In genomic region chr9:73090121-73090520, GRCm38 (mm10) we compare ENCODE assay signal across 31 mouse cellular contexts. TPM values are rescaled to one million over a fixed set of nuclear protein-coding genes. Genes with fewer than 3 reads are reported as not detected.
DNase-seq lines count a peak whose midpoint lies in the region; ATAC-seq and TF ChIP-seq lines count a peak whose summit lies in the region.
"Had no signal": no experiment of that assay in that cellular context is flagged by ENCODE, and none has a peak within 500 bp of the region (broad histone marks: within the 10 kb centered on the region; RNA-seq: fewer than 3 reads in every experiment).

No protein-coding gene starts in this region.

- TF ChIP-seq CTCF in lung, embryonic 14.5 days (IDR thresholded peaks at IDR 0.05; ENCODE audit: low read depth) = peak; percentile 21; the same call in 1 of the 2 replicates
- TF ChIP-seq CTCF in bone marrow, adult 2 months (IDR thresholded peaks at IDR 0.05; ENCODE audit: control insufficient read depth, insufficient read depth, low read length) = no peak

- WGBS in lung, embryonic 14.5 days = 73% methylated on average over 10 of the region's 10 CpGs
- 67% methylated on average over 10 of the region's 10 CpGs for WGBS in bone marrow, adult 2 months
- 82% methylated on average over 10 of the region's 10 CpGs for WGBS in stomach, embryonic 16.5 days

- H3K4me2 ChIP-seq in lung, embryonic 14.5 days = no peak overlapping the region
- H3K4me2 ChIP-seq in stomach, embryonic 16.5 days (ENCODE audit: low read depth, low read length) = no peak overlapping the region
- H3K4me2 ChIP-seq: forebrain, embryonic 12.5 days; limb, embryonic 15.5 days; midbrain, embryonic 15.5 days had no signal

- no peak for DNase-seq in lung, embryonic 14.5 days
- DNase-seq in lung, postnatal 4 days = no peak
- DNase-seq in thymus, postnatal 14 days = peak; percentile 40
- DNase-seq in thymus, postnatal 36 days = no peak
- DNase-seq in cerebellum, adult 9-11 months = no peak
- DNase-seq: cerebellum, adult 8-10 months; gastrocnemius, postnatal 10 days; kidney, adult 18-20 months; layer of hippocampus, postnatal 36 days; right cerebral cortex, postnatal 25 days had no signal

- 0 out of 2 replicates have a peak overlapping the region, but pooled peaks have one; percentile 5 for H3K27ac ChIP-seq in lung, embryonic 14.5 days (ENCODE audit: low read depth)
- H3K27ac ChIP-seq in bone marrow, adult 2 months (ENCODE audit: control insufficient read depth, insufficient read depth, low read depth, low read length, poor library complexity) = peak overlapping the region; percentile 92
- H3K27ac ChIP-seq in stomach, embryonic 16.5 days (ENCODE audit: low read length) = peak overlapping the region; percentile 76
- H3K27ac ChIP-seq: embryonic facial prominence, embryonic 10.5 days; forebrain, embryonic 12.5 days; hindbrain, embryonic 10.5 days; hindbrain, postnatal 0 days; kidney, postnatal 0 days; limb, embryonic 15.5 days; midbrain, embryonic 15.5 days had no signal

- no peak for ATAC-seq in lung, embryonic 14.5 days (ENCODE audit: insufficient read depth)
- no peak for ATAC-seq in stomach, embryonic 16.5 days (ENCODE audit: insufficient read depth, low FRiP score)
- no peak for ATAC-seq in monocyte, adult 5-6 weeks (replicated peaks; ENCODE audit: insufficient number of reproducible peaks, low FRiP score, low TSS enrichment, poor library complexity, severe bottlenecking)
- ATAC-seq: hindbrain, postnatal 0 days; midbrain, embryonic 15.5 days had no signal

- no peak overlapping the region for H3K9ac ChIP-seq in lung, embryonic 14.5 days
- H3K9ac ChIP-seq in stomach, embryonic 16.5 days (ENCODE audit: low read length) = no peak overlapping the region
- H3K9ac ChIP-seq: forebrain, embryonic 12.5 days; limb, embryonic 15.5 days; midbrain, embryonic 15.5 days had no signal

- H3K27me3 ChIP-seq in lung, embryonic 14.5 days (ENCODE audit: insufficient read depth, low read length) = no peaks in the 10 kb centered on the region
- H3K27me3 ChIP-seq in stomach, embryonic 16.5 days (ENCODE audit: control insufficient read depth, insufficient read depth, low read length) = no peaks in the 10 kb centered on the region
- H3K27me3 ChIP-seq: midbrain, embryonic 15.5 days had no signal

- no peak overlapping the region for H3K4me3 ChIP-seq in lung, embryonic 14.5 days (ENCODE audit: low read depth, low read length)
- H3K4me3 ChIP-seq in bone marrow, adult 2 months (replicated peaks; ENCODE audit: control insufficient read depth, low read depth, low read length) = no peak overlapping the region
- no peak overlapping the region for H3K4me3 ChIP-seq in stomach, embryonic 16.5 days (replicated peaks; ENCODE audit: low read length)
- H3K4me3 ChIP-seq: embryonic facial prominence, embryonic 10.5 days; forebrain, embryonic 12.5 days; hindbrain, embryonic 10.5 days; limb, embryonic 15.5 days; midbrain, embryonic 15.5 days had no signal

- no peaks in the 10 kb centered on the region for H3K4me1 ChIP-seq in lung, embryonic 14.5 days (ENCODE audit: insufficient read depth)
- peaks cover 6% of the 10 kb centered on the region; the same call in 1 of the 2 replicates for H3K4me1 ChIP-seq in bone marrow, adult 2 months (ENCODE audit: control insufficient read depth, insufficient read depth, low read length)
- H3K4me1 ChIP-seq in stomach, embryonic 16.5 days (ENCODE audit: control insufficient read depth, insufficient read depth, low read length) = peaks cover 7% of the 10 kb centered on the region; the same call in 1 of the 2 replicates
- H3K4me1 ChIP-seq: limb, embryonic 15.5 days; midbrain, embryonic 15.5 days had no signal

- H3K36me3 ChIP-seq in lung, embryonic 14.5 days (ENCODE audit: insufficient read depth) = no peaks in the 10 kb centered on the region
- H3K36me3 ChIP-seq in stomach, embryonic 16.5 days (ENCODE audit: control insufficient read depth, insufficient read depth, low read length) = no peaks in the 10 kb centered on the region
- H3K36me3 ChIP-seq: embryonic facial prominence, embryonic 10.5 days; forebrain, embryonic 12.5 days; hindbrain, embryonic 10.5 days; limb, embryonic 15.5 days; midbrain, embryonic 15.5 days had no signal

- H3K9me3 ChIP-seq in lung, embryonic 14.5 days (ENCODE audit: low read depth, low read length) = no peaks in the 10 kb centered on the region
- H3K9me3 ChIP-seq in stomach, embryonic 16.5 days (replicated peaks; ENCODE audit: control insufficient read depth, low read length) = no peaks in the 10 kb centered on the region
- H3K9me3 ChIP-seq: embryonic facial prominence, embryonic 10.5 days; forebrain, embryonic 12.5 days; hindbrain, embryonic 10.5 days; limb, embryonic 15.5 days; midbrain, embryonic 15.5 days had no signal

- no peak for TF ChIP-seq POLR2A in bone marrow, adult 2 months (IDR thresholded peaks at IDR 0.05; ENCODE audit: borderline replicate concordance, control insufficient read depth, low read depth, low read length)

RNA-seq across cellular contexts. Expression of gene Khdc3, which starts 11.5 kb away (rescaled TPM):
- polyA plus RNA-seq in lung, embryonic 14.5 days (2014; fragmentation: Nextera tagmentation; extraction: Ambion mirVana) = not detected in 2 replicates
- 5.6 TPM in 1 of 2 replicates, not detected in the other for polyA plus RNA-seq in bone marrow, adult 2 months (2011; ENCODE audit: insufficient read depth, insufficient read length, low replicate concordance, missing spikeins)
- polyA plus RNA-seq in stomach, embryonic 16.5 days (2015; fragmentation: Nextera tagmentation; extraction: Ambion mirVana) = 0.10 and 0.40 TPM in 2 replicates
- total RNA-seq in monocyte, adult 5-6 weeks (2017) = 1.3 TPM in 1 of 3 replicates, not detected in the others
- total RNA-seq: common myeloid progenitor, adult 5-6 weeks; gastrocnemius, postnatal 10 days; hindbrain, postnatal 0 days; MEL had no signal
- polyA plus RNA-seq: forebrain, embryonic 12.5 days; heart, embryonic 14.5 days had no signal

RNA-seq across cellular contexts. Expression of gene Gm20509, which starts 12.1 kb away (rescaled TPM):
- polyA plus RNA-seq in lung, embryonic 14.5 days (2014; fragmentation: Nextera tagmentation; extraction: Ambion mirVana) = not detected in 2 replicates
- polyA plus RNA-seq in bone marrow, adult 2 months (2011; ENCODE audit: insufficient read depth, insufficient read length, low replicate concordance, missing spikeins) = not detected in 2 replicates
- polyA plus RNA-seq in stomach, embryonic 16.5 days (2015; fragmentation: Nextera tagmentation; extraction: Ambion mirVana) = not detected in 2 replicates
- 2.2 TPM in 1 of 3 replicates, not detected in the others for total RNA-seq in monocyte, adult 5-6 weeks (2017)
- total RNA-seq: adrenal gland, adult 18-20 months; adrenal gland, postnatal 4 days; common myeloid progenitor, adult 5-6 weeks; gastrocnemius, postnatal 10 days; heart, adult 18-20 months; hindbrain, postnatal 0 days; layer of hippocampus, postnatal 36 days; left cerebral cortex, postnatal 25 days; MEL had no signal
- polyA plus RNA-seq: CD4-positive, CD25-positive, alpha-beta regulatory T cell, adult 4 months; embryonic facial prominence, embryonic 10.5 days; forebrain, embryonic 12.5 days; heart, embryonic 14.5 days; hindbrain, embryonic 10.5 days; hindbrain, postnatal 0 days; kidney, postnatal 0 days; limb, embryonic 15.5 days; midbrain, embryonic 15.5 days; spleen, adult 2 months; stomach, embryonic 14.5 days; thymus, postnatal 0 days had no signal

RNA-seq across cellular contexts. Expression of gene Rsl24d1, which starts 23.1 kb away (rescaled TPM):
- 115 and 127 TPM in 2 replicates for polyA plus RNA-seq in lung, embryonic 14.5 days (2014; fragmentation: Nextera tagmentation; extraction: Ambion mirVana)
- polyA plus RNA-seq in bone marrow, adult 2 months (2011; ENCODE audit: insufficient read depth, insufficient read length, low replicate concordance, missing spikeins) = 37.2 and 47.4 TPM in 2 replicates
- polyA plus RNA-seq in stomach, embryonic 16.5 days (2015; fragmentation: Nextera tagmentation; extraction: Ambion mirVana) = 85.1 and 90.5 TPM in 2 replicates
- 52.8 to 89.3 TPM (median 60.9 TPM) in 3 replicates for total RNA-seq in monocyte, adult 5-6 weeks (2017)

RNA-seq across cellular contexts. Expression of gene Rab27a, which starts 45.5 kb away (rescaled TPM):
- polyA plus RNA-seq in lung, embryonic 14.5 days (2014; fragmentation: Nextera tagmentation; extraction: Ambion mirVana) = 1.8 and 2.8 TPM in 2 replicates
- 14.0 and 33.6 TPM in 2 replicates for polyA plus RNA-seq in bone marrow, adult 2 months (2011; ENCODE audit: insufficient read depth, insufficient read length, low replicate concordance, missing spikeins)
- 23.3 and 27.7 TPM in 2 replicates for polyA plus RNA-seq in stomach, embryonic 16.5 days (2015; fragmentation: Nextera tagmentation; extraction: Ambion mirVana)
- 86.9 to 93.4 TPM (median 92.6 TPM) in 3 replicates for total RNA-seq in monocyte, adult 5-6 weeks (2017)

RNA-seq across cellular contexts. Expression of gene Pigb, which starts 49.9 kb away (rescaled TPM):
- polyA plus RNA-seq in lung, embryonic 14.5 days (2014; fragmentation: Nextera tagmentation; extraction: Ambion mirVana) = 16.1 and 16.7 TPM in 2 replicates
- polyA plus RNA-seq in bone marrow, adult 2 months (2011; ENCODE audit: insufficient read depth, insufficient read length, low replicate concordance, missing spikeins) = 2.3 and 4.3 TPM in 2 replicates
- 15.6 and 18.7 TPM in 2 replicates for polyA plus RNA-seq in stomach, embryonic 16.5 days (2015; fragmentation: Nextera tagmentation; extraction: Ambion mirVana)
- total RNA-seq in monocyte, adult 5-6 weeks (2017) = 3.0 to 9.6 TPM (median 5.2 TPM) in 3 replicates

Comparison
In these comparisons a context has a peak if more than half of its experiments do, and no peak if none do; other contexts are left out.
1. H3K27ac ChIP-seq: peak in every context shown above with its lines; median percentile 92 in bone marrow, adult 2 months; 76 in stomach, embryonic 16.5 days; 5 in lung, embryonic 14.5 days.